Comparison of ENCODE assay signal across 16 mouse cellular contexts in genomic region chr12:69733923-69734322, GRCm38 (mm10). TPM values are rescaled to one million over a fixed set of nuclear protein-coding genes. Genes with fewer than 3 reads are reported as not detected.
DNase-seq lines count a peak whose midpoint lies in the region; ATAC-seq lines count a peak whose summit lies in the region.
"Had no signal": no experiment of that assay in that cellular context is flagged by ENCODE, and none has a peak within 500 bp of the region (broad histone marks: within the 10 kb centered on the region; RNA-seq: fewer than 3 reads in every experiment).

No protein-coding gene starts in this region.

- no peaks in the 10 kb centered on the region for H3K4me1 ChIP-seq in heart, embryonic 11.5 days (ENCODE audit: control insufficient read depth, insufficient read depth, low read length)
- H3K4me1 ChIP-seq in megakaryocyte, embryonic 14.5 days, result peaks cover 14% of the 10 kb centered on the region; the same call in 1 of the 2 replicates
- H3K4me1 ChIP-seq: embryonic facial prominence, embryonic 13.5 days; midbrain, embryonic 12.5 days had no signal

- H3K27me3 ChIP-seq in heart, embryonic 11.5 days (ENCODE audit: control insufficient read depth, insufficient read depth, low read length), result no peaks in the 10 kb centered on the region
- H3K27me3 ChIP-seq in megakaryocyte, embryonic 14.5 days (replicated peaks), result no peaks in the 10 kb centered on the region
- H3K27me3 ChIP-seq: embryonic facial prominence, embryonic 13.5 days; lung, embryonic 15.5 days; midbrain, embryonic 12.5 days had no signal

- H3K9ac ChIP-seq in heart, embryonic 11.5 days (ENCODE audit: low read depth, low read length), result 0 out of 2 replicates have a peak overlapping the region, but pooled peaks have one; percentile 43
- H3K9ac ChIP-seq: embryonic facial prominence, embryonic 13.5 days; lung, embryonic 15.5 days; midbrain, embryonic 12.5 days had no signal

- no peak overlapping the region for H3K4me2 ChIP-seq in heart, embryonic 11.5 days
- H3K4me2 ChIP-seq: embryonic facial prominence, embryonic 13.5 days; lung, embryonic 15.5 days; midbrain, embryonic 12.5 days had no signal

- no peaks in the 10 kb centered on the region for H3K36me3 ChIP-seq in heart, embryonic 11.5 days (ENCODE audit: control insufficient read depth, insufficient read depth, low read length)
- no peaks in the 10 kb centered on the region for H3K36me3 ChIP-seq in megakaryocyte, embryonic 14.5 days (replicated peaks; ENCODE audit: low read length)
- H3K36me3 ChIP-seq: embryonic facial prominence, embryonic 13.5 days; lung, embryonic 15.5 days; midbrain, embryonic 12.5 days had no signal

- no peak for DNase-seq in heart, adult 9 months (ENCODE audit: low spot score in 2 of 2)
- DNase-seq in urinary bladder, postnatal 10 days (ENCODE audit: low spot score), result no peak
- DNase-seq in neural tube, embryonic 10.5 days (ENCODE audit: extremely low spot score, low spot score), result no peak
- DNase-seq: cerebellum, postnatal 25 days; gastrocnemius, postnatal 36 days; right cerebral cortex, postnatal 4 days; thymus, postnatal 36 days had no signal

- no peak overlapping the region for H3K4me3 ChIP-seq in heart, embryonic 11.5 days (ENCODE audit: low read depth, low read length)
- H3K4me3 ChIP-seq in megakaryocyte, embryonic 14.5 days (replicated peaks), result peak overlapping the region; percentile 42
- H3K4me3 ChIP-seq: embryonic facial prominence, embryonic 13.5 days; lung, embryonic 15.5 days; midbrain, embryonic 12.5 days had no signal

- ATAC-seq in heart, embryonic 11.5 days (replicated peaks; ENCODE audit: insufficient number of reproducible peaks, low FRiP score, low TSS enrichment), result no peak
- no peak for ATAC-seq in megakaryocyte, adult 5-6 weeks (ENCODE audit: poor library complexity, severe bottlenecking)
- ATAC-seq in granulocyte monocyte progenitor cell, adult 5-6 weeks (replicated peaks; ENCODE audit: poor library complexity, severe bottlenecking), result peak; percentile 42
- peak; percentile 65; the same call in 1 of the 2 replicates for ATAC-seq in megakaryocyte-erythroid progenitor cell, adult 5-6 weeks (replicated peaks; ENCODE audit: low FRiP score, low TSS enrichment, poor library complexity, severe bottlenecking)

- H3K9me3 ChIP-seq in heart, embryonic 11.5 days (replicated peaks; ENCODE audit: control insufficient read depth, low read length), result no peaks in the 10 kb centered on the region
- H3K9me3 ChIP-seq in megakaryocyte, embryonic 14.5 days, result no peaks in the 10 kb centered on the region
- H3K9me3 ChIP-seq: embryonic facial prominence, embryonic 13.5 days; lung, embryonic 15.5 days; midbrain, embryonic 12.5 days had no signal

- 0 out of 2 replicates have a peak overlapping the region, but pooled peaks have one; percentile 29 for H3K27ac ChIP-seq in heart, embryonic 11.5 days (ENCODE audit: low read depth, low read length)
- H3K27ac ChIP-seq: embryonic facial prominence, embryonic 13.5 days; lung, embryonic 15.5 days; midbrain, embryonic 12.5 days had no signal

- 73% methylated on average over 3 of the region's 3 CpGs for WGBS in heart, embryonic 11.5 days (ENCODE audit: insufficient replicate concordance)

RNA-seq across cellular contexts. Expression of gene Atp5s, which starts 9.2 kb away (rescaled TPM):
- polyA plus RNA-seq in heart, embryonic 11.5 days (2014; fragmentation: Nextera tagmentation; extraction: Ambion mirVana), result 30.1 and 35.8 TPM in 2 replicates
- 3.3 and 5.8 TPM in 2 replicates for polyA plus RNA-seq in megakaryocyte, embryonic 14.5 days (2012; ENCODE audit: insufficient read depth, low replicate concordance)
- total RNA-seq in megakaryocyte, adult 5-6 weeks (2015), result 10.3 and 12.6 TPM in 2 replicates
- 4.2 and 5.2 TPM in 2 replicates for total RNA-seq in megakaryocyte, adult 5-6 weeks (2017)
- total RNA-seq in granulocyte monocyte progenitor cell, adult 5-6 weeks (2014; fragmentation: Nextera tagmentation), result 18.9 and 30.4 TPM in 2 replicates
- 11.2 and 13.6 TPM in 2 replicates for total RNA-seq in granulocyte monocyte progenitor cell, adult 5-6 weeks (2017)
- total RNA-seq in megakaryocyte-erythroid progenitor cell, adult 5-6 weeks (2014; fragmentation: Nextera tagmentation), result 35.6 and 62.7 TPM in 2 replicates
- total RNA-seq in megakaryocyte-erythroid progenitor cell, adult 5-6 weeks (2017), result 10.6 and 13.0 TPM in 2 replicates

RNA-seq across cellular contexts. Expression of gene L2hgdh, which starts 9.2 kb away (rescaled TPM):
- 15.2 and 18.0 TPM in 2 replicates for polyA plus RNA-seq in heart, embryonic 11.5 days (2014; fragmentation: Nextera tagmentation; extraction: Ambion mirVana)
- 0.65 and 0.95 TPM in 2 replicates for polyA plus RNA-seq in megakaryocyte, embryonic 14.5 days (2012; ENCODE audit: insufficient read depth, low replicate concordance)
- 1.6 and 2.4 TPM in 2 replicates for total RNA-seq in megakaryocyte, adult 5-6 weeks (2015)
- total RNA-seq in megakaryocyte, adult 5-6 weeks (2017), result 1.4 and 4.3 TPM in 2 replicates
- 21.0 and 39.0 TPM in 2 replicates for total RNA-seq in granulocyte monocyte progenitor cell, adult 5-6 weeks (2014; fragmentation: Nextera tagmentation)
- 26.4 and 34.6 TPM in 2 replicates for total RNA-seq in granulocyte monocyte progenitor cell, adult 5-6 weeks (2017)
- 25.7 and 36.9 TPM in 2 replicates for total RNA-seq in megakaryocyte-erythroid progenitor cell, adult 5-6 weeks (2014; fragmentation: Nextera tagmentation)
- 27.9 and 54.3 TPM in 2 replicates for total RNA-seq in megakaryocyte-erythroid progenitor cell, adult 5-6 weeks (2017)

RNA-seq across cellular contexts. Expression of gene Sos2, which starts 52.3 kb away (rescaled TPM):
- polyA plus RNA-seq in heart, embryonic 11.5 days (2014; fragmentation: Nextera tagmentation; extraction: Ambion mirVana), result 7.9 and 9.1 TPM in 2 replicates
- 4.3 TPM in 1 of 2 replicates, not detected in the other for polyA plus RNA-seq in megakaryocyte, embryonic 14.5 days (2012; ENCODE audit: insufficient read depth, low replicate concordance)
- total RNA-seq in megakaryocyte, adult 5-6 weeks (2015), result 58.6 and 64.1 TPM in 2 replicates
- 29.9 and 57.6 TPM in 2 replicates for total RNA-seq in megakaryocyte, adult 5-6 weeks (2017)
- 44.9 and 46.9 TPM in 2 replicates for total RNA-seq in granulocyte monocyte progenitor cell, adult 5-6 weeks (2014; fragmentation: Nextera tagmentation)
- 26.1 and 32.1 TPM in 2 replicates for total RNA-seq in granulocyte monocyte progenitor cell, adult 5-6 weeks (2017)
- 64.5 and 74.0 TPM in 2 replicates for total RNA-seq in megakaryocyte-erythroid progenitor cell, adult 5-6 weeks (2014; fragmentation: Nextera tagmentation)
- 30.2 and 36.3 TPM in 2 replicates for total RNA-seq in megakaryocyte-erythroid progenitor cell, adult 5-6 weeks (2017)

RNA-seq across cellular contexts. Expression of gene Cdkl1, which starts 57.1 kb away (rescaled TPM):
- 3.8 and 5.2 TPM in 2 replicates for polyA plus RNA-seq in heart, embryonic 11.5 days (2014; fragmentation: Nextera tagmentation; extraction: Ambion mirVana)
- not detected in 2 replicates for polyA plus RNA-seq in megakaryocyte, embryonic 14.5 days (2012; ENCODE audit: insufficient read depth, low replicate concordance)
- 0.11 TPM in 1 of 2 replicates, not detected in the other for total RNA-seq in megakaryocyte, adult 5-6 weeks (2015)
- 0.15 TPM in 1 of 2 replicates, not detected in the other for total RNA-seq in megakaryocyte, adult 5-6 weeks (2017)
- total RNA-seq in granulocyte monocyte progenitor cell, adult 5-6 weeks (2014; fragmentation: Nextera tagmentation), result not detected in 2 replicates
- total RNA-seq in granulocyte monocyte progenitor cell, adult 5-6 weeks (2017), result not detected in 2 replicates
- 0.27 and 0.57 TPM in 2 replicates for total RNA-seq in megakaryocyte-erythroid progenitor cell, adult 5-6 weeks (2014; fragmentation: Nextera tagmentation)
- total RNA-seq in megakaryocyte-erythroid progenitor cell, adult 5-6 weeks (2017), result 1.2 and 2.1 TPM in 2 replicates
- polyA plus RNA-seq: inflammation-experienced regulatory T-cells, adult 6 months had no signal

Comparison
In these comparisons a context has a peak if more than half of its experiments do, and no peak if none do; other contexts are left out.
1. ATAC-seq: peak in granulocyte monocyte progenitor cell, adult 5-6 weeks (single experiment) and megakaryocyte-erythroid progenitor cell, adult 5-6 weeks (single experiment); none in heart, embryonic 11.5 days (single experiment) and megakaryocyte, adult 5-6 weeks (single experiment).
2. RNA of gene L2hgdh, which starts 9.2 kb away (total RNA-seq): 21.0 to 39.0 TPM in granulocyte monocyte progenitor cell, adult 5-6 weeks and 25.7 to 54.3 TPM in megakaryocyte-erythroid progenitor cell, adult 5-6 weeks; 1.4 to 4.3 TPM in megakaryocyte, adult 5-6 weeks; every median in the first group is over 4 times any median in the second.